Mouse (Mus musculus) naive thymus-derived CD4-positive, alpha-beta T cell, adult 2 months (primary cell): ENCODE results near the gene Fanca.
A peak's percentile ranks its signal among the peaks of the same experiment; 100 is the strongest.
"Not testable (repeated sequence)": the region's sequence is repeated elsewhere in the genome, so short reads cannot be mapped to it uniquely, and the experiment has no call there.

Experiments
- DNase-seq: peaks from one replicate; pipeline ENCODE4 v3.0.0-alpha.2; 2011; ENCODE audit warnings: low read depth

Gene Fanca

GRCm38 (mm10) chr8:123271147-123271546 lies 47.2 kb downstream of the Fanca start:
- no peak for DNase-seq

- no peak for DNase-seq
Observed at GRCm38 (mm10) chr8:123267926-123268656, 50.3 kb downstream of the Fanca start.

GRCm38 (mm10) chr8:123257593-123257992 lies 60.8 kb downstream of the Fanca start:
- DNase-seq: not testable (repeated sequence)

GRCm38 (mm10) chr8:123257114-123257513 lies 61.3 kb downstream of the Fanca start:
- no peak for DNase-seq

GRCm38 (mm10) chr8:123255170-123255569 lies 63.2 kb downstream of the Fanca start:
- DNase-seq: no peak

GRCm38 (mm10) chr8:123254099-123254885 lies 64.1 kb downstream of the Fanca start, which contains the start of the genes Zfp276 and Vps9d1:
Gene Zfp276, plus strand, starts transcription at chr8:123254195.
Gene Vps9d1, minus strand, starts transcription at chr8:123254348.
- DNase-seq: peak; percentile 87

GRCm38 (mm10) chr8:123253451-123254098 lies 64.8 kb downstream of the Fanca start:
- no peak for DNase-seq

GRCm38 (mm10) chr8:123252925-123253324 lies 65.5 kb downstream of the Fanca start:
- peak; percentile 21 for DNase-seq

- DNase-seq: no peak
Observed at GRCm38 (mm10) chr8:123250940-123251339, 67.4 kb downstream of the Fanca start.

GRCm38 (mm10) chr8:123248596-123248995 lies 69.8 kb downstream of the Fanca start:
- DNase-seq: no peak

- no peak for DNase-seq
Observed at GRCm38 (mm10) chr8:123247748-123248147, 70.6 kb downstream of the Fanca start.

GRCm38 (mm10) chr8:123245543-123245942 lies 72.8 kb downstream of the Fanca start:
- no peak for DNase-seq

GRCm38 (mm10) chr8:123244382-123244781 lies 74.0 kb downstream of the Fanca start:
- no peak for DNase-seq

- no peak for DNase-seq
Observed at GRCm38 (mm10) chr8:123243053-123243452, 75.3 kb downstream of the Fanca start.

- no peak for DNase-seq
Observed at GRCm38 (mm10) chr8:123242107-123242923, 76.1 kb downstream of the Fanca start.

GRCm38 (mm10) chr8:123239398-123239797 lies 79.0 kb downstream of the Fanca start:
- DNase-seq: no peak

GRCm38 (mm10) chr8:123235520-123236497 lies 82.6 kb downstream of the Fanca start, which contains the start of gene Spata2l:
Gene Spata2l, minus strand, starts transcription at chr8:123236233.
- DNase-seq: peak; percentile 97

- peak; percentile 38 for DNase-seq
Observed at GRCm38 (mm10) chr8:123234918-123235519, 83.4 kb downstream of the Fanca start.

- DNase-seq: no peak
Observed at GRCm38 (mm10) chr8:123233760-123234159, 84.6 kb downstream of the Fanca start.

GRCm38 (mm10) chr8:123233300-123233699 lies 85.1 kb downstream of the Fanca start:
- no peak for DNase-seq
